Mouse (Mus musculus) kidney, adult 9 months (tissue): Measurements from ENCODE around the gene Pkd1l3.

Source experiments
- DNase-seq: peaks from one replicate; pipeline ENCODE4 v3.0.0; 2022

Pkd1l3 gene

DNA sequence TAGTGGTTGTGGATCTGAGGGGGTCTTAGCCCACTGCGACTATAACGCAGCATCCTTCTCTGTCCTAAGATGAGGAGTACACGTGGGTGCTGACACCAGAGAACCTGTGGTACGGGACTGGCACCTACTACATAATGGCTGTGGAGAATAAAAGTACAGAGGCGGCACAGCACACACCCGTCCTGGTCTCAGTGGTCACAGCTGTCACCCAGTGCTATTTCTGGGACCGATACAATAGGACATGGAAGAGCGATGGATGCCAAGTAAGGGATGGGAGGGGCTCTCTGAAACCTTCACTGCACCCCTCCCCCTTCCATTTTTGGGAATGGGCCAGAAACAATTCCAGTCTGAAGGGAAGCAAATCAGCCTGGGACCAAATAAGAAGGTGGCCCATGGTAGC is 20.8 kb downstream of the Pkd1l3 start:
- no peak for DNase-seq

DNA sequence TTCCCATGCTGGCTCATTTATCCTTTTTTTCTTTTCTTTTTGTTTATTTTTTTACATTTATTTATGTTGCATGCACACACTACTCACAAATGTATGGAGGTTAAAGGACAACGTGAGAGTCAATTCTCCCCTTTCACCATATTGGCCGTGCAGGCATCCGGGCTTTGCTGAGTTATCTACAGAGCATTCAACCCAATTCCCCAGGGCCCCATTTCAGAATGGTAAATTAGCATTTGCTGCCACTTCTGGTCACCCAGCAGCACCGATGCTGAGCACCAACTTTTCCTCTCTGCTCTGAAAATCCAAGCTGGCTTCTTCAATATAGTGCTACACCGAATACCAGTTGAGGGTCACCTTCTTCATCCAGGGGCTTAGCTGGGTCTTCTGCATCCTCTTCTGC is 24.5 kb downstream of the Pkd1l3 start:
- no peak for DNase-seq

DNA sequence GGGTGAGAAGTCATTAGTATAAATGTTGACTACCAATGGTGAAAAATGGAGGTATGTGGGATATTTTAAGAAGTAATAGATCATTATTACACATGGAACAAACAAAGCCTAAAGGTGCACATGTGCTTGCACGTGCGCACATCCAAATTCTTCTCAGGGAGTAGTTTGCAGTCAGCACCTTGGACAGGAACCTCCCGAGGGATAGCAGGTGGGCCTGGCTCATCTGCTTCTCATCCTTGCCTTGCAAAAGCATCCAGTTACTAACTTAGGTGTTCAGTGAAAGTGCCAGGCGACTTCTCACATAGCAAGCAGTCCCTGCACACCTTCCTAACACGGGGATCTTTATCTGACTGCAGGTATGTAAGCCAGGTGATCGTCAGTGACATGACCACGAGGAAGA is 26.1 kb downstream of the Pkd1l3 start:
- no peak for DNase-seq

DNA sequence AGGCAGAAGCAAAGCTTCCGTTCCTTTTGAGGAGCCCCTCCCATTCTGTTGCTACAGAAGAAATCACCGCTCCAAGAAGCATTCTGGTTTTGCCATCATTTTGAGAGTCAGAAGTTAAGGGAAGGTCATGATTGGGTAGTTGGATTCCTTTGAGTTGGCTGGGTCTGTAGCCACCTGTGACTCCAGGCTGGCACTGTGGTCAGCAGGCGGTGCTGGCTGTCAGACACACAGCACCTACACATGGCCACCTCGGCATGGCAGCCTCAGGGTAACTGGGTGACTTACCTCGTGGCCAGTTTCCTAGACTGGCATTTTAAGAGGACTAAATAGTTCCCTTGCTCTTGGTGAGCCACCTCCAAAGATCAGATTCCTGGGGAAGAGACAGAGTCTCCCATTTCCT is 26.9 kb downstream of the Pkd1l3 start:
- no peak for DNase-seq

DNA sequence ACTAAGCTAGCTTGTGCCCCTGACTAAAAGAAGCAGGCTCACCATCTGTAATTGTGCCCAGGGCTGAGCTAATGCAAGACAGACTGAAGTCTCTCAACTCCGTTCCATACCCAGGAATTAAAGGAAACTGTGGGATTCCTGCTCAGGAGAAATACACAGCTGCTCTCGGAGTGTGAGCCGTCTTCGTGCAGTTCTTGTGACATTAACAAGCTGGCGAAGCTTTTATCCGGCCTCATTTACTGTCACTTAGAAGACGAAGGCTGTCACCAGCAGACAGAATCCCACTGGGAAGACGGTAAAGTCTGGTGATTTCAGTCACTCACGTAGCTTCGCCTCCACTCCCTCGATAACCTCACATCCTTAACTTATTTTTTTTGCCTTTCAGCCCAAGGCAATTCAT is 33.0 kb downstream of the Pkd1l3 start:
- no peak for DNase-seq

DNA sequence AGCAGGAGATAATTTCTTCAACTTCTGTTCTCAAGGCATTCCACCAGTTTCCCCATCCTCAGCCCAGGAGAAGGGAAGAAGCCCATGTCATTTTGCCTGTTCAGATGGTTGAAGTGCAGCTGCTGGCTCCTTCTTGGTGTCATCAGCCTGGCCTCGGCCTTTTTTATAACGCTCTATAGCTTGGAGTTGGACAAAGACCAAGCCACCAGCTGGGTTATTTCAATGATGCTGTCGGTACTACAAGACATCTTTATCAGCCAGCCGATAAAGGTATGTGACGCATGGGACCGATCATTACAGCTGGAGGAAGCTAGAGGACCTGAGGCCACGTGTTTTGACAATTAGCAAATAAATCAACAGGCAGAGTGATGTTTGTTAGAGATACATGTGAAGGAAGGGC is 34.2 kb downstream of the Pkd1l3 start:
- DNase-seq: no peak

DNA sequence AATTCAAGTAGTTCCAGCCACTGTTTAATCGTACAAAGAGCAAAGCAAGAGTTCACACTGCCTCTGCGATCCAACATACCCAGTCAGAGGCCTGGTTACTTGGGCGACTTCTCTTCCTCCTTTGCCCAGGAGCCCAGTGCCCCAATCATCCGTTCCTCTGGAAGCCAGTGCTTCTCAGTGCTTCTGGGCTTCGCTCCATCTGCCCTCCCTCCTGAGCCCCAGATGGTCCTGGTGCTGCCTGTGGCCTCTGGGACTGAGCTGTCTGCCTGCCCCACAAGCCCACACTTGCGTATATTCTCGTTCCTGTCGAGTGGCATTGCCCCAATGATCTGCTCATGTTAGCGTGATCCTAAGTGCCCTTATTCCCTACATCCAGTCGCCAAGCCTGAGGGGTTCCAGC is 36.5 kb downstream of the Pkd1l3 start:
- no peak for DNase-seq

DNA sequence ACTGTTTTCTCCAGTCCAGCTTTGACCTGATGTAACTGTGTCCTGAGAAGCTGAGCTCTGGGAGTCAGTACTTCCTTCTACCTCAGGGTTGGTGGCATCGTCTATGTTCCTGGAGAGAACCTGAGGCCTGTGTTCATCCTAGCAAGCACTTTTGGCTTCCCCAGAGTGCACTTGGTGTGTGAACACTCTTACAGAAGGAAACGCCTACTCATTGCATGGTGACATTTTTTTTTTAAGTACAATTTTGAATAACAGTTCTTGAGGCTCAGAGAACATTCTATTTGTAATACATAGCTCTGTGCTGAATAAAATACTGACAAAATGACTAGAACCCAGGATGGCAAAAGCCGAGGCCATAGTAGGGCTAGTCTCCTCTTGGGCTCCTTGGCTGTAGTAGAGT is 42.5 kb downstream of the Pkd1l3 start:
- DNase-seq: no peak

DNA sequence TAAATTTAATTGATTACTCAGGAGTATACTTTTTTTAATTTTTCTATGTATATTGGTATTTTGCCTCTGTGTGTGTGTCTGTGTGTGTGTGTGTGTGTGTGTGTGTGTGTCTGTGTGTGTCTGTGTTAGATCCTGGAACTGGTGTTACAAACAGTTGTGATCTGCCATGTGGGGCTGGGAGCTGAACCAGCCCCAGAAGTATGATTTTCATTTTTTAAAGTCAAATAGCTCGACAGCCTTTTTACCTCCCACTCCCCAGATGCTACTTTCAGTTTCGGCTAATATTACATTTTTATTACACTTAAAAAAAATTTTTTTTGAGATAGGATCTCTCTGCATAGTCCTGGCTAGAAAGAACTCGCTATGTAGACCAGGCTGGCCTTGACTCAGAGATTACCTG is 48.0 kb downstream of the Pkd1l3 start:
- no peak for DNase-seq

DNA sequence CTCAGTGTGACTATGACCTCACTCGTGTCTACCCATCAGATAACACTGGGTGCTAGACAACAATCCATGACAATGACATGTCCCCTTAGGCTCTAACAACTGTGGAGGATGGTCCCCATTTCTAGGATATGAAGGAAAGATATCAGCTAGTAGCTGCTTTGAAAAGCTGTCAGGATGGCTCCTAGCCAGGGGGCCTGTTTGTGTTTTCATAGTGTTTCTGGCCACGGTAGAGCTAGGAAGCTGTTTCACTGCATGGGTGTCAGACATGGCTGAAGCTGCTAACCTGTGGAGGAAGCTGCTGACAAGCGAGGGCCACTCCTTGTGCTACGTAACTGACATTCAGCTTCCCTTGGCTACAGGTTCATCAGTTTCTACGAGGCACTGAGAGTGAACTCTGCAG is 52.3 kb downstream of the Pkd1l3 start:
- DNase-seq: no peak

DNA sequence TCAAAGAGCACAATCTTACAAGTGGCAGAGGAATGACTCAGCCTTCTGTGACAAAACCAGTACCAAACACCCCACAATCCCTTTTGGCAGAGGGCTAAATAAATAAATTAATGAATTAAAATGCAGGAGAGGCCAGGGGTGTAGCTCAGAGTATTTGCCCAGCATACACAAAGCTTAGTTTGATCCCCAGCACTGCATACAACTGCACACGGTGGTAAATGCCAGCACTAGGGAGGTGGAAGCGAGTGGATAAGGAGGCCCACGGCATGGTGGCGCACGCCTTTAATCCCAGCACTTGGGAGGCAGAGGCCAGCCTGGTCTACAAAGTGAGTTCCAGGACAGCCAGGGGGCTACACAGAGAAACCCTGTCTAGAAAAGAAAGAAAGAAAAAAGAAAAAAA is 58.3 kb downstream of the Pkd1l3 start:
- DNase-seq: no peak

DNA sequence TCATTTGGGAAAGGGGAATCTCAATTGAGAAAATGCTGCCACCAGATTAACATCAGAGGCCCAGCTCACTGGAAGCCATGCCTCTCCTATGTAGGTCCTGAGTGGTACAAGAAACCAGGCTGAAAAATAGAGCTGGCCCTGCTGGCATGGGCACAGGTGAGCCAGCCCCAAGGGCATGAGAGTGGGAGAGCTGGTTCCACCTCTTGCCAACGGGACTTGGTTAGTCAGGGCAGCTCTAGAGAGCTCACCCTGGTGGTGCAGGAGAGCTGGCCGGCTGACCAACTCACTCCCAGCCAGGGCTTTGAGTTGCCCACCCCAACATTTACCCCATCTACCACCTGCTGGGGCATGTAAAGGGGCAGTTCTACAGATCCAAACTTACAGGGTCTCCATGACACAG is 59.3 kb downstream of the Pkd1l3 start:
- DNase-seq: peak; percentile 49

DNA sequence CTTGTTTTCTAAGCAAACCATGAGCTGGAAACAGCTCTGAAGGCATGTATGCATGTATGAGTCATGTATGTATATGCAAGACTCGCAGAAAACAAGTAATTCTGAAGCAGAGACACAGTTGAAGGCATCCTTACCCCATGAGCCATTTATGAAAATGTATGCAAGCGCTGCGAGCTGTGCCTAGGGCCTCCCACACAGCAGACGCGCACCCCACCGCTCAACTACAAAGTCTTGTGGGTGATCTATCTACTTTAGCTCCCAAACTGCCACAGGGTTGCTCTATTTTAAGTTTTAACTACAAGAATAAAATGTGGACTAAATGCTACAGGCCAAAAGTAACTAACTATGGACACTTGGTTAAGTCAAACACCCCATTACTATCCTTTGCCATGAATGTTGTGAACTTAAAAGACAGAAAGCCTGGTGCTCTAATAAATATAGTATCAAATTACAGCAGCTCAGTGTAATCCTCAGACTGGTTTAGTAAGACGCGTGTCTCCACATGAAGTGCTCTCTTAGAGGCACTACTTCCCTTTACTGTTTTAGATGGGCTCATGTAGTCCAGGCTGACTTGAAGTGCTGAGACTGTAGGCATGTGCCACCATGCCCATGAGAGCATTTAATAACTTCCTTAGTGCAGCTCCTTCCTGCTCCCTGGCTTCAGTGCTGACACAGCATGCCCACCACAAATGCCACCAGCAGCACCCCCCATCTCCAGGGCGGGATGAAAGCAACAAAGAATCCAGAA is 61.8 kb downstream of the Pkd1l3 start:
- no peak for DNase-seq

DNA sequence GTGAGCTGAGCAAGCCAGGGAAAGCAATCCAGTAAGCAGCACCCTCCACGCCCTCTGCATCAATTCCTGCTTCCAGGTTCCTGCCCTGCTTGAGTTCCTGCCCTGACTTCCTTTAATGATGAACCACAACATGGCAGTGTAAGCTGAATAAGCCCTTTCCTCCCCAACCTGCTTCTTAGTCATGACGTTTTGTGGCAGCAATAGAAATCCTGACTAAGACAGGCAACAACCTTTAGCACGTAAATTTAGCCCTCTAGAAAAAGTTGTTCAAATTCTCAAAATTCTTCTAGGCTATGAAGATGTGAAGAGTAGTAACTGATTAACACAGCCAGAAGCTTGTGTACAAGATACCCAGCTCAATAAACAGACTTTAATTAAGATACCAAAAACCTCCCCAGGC is 67.2 kb downstream of the Pkd1l3 start:
- DNase-seq: peak; percentile 55

DNA sequence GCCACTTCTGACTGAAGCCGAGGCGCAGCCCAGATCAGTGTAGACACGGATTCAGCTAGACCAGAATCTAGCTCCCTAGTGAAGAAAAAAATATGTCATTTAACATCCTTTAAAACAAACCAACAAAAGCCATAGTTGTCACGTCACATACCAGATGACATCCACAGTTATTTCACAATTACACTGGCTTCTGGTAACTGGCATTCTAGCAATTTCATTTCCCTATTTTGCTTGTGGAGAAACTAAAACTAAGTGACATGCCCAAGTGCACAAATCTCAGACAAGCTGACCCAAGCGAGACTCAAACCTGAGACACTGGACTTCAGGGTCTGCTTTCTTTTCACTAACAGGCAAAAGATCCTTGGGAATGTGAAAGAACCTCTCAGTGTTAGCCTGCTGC is 67.8 kb downstream of the Pkd1l3 start:
- DNase-seq: no peak

DNA sequence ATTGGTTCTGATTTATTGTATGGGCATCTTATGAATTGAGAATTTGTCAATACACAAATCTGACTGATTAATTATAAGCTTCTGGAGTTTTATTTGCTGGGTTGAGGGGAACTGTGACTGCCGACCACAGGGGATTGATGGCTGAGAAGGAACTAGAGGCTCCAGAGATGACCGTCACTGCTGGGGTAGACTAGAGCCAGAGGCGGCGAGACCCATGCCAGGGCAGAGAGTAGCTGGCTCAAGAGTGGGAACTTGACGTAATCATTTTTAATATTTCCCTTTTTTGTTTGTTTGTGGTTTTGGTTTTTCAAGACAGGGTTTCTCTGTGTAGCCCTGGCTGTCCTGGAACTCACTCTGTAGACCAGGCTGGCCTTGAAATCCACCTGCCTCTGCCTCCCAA is 72.9 kb downstream of the Pkd1l3 start:
- DNase-seq: no peak

DNA sequence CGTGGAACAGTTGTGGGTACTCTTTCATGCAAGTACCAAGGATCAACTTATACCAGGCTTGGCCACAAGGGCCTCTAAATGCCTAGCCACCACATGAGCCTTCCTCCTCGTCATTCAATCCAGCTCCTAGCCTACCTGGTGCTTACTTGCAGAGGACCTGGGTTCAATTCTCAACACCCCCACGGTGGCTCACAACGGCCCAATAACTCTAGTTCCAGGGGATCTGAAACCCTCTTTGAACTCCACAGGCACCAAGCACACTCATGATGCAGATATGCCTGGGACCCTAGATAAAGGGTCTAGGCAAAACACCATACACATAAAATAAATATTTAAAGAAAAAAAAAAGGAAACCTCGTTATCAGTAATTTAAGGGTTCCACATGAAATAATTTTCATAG is 77.5 kb downstream of the Pkd1l3 start:
- DNase-seq: peak; percentile 35

DNA sequence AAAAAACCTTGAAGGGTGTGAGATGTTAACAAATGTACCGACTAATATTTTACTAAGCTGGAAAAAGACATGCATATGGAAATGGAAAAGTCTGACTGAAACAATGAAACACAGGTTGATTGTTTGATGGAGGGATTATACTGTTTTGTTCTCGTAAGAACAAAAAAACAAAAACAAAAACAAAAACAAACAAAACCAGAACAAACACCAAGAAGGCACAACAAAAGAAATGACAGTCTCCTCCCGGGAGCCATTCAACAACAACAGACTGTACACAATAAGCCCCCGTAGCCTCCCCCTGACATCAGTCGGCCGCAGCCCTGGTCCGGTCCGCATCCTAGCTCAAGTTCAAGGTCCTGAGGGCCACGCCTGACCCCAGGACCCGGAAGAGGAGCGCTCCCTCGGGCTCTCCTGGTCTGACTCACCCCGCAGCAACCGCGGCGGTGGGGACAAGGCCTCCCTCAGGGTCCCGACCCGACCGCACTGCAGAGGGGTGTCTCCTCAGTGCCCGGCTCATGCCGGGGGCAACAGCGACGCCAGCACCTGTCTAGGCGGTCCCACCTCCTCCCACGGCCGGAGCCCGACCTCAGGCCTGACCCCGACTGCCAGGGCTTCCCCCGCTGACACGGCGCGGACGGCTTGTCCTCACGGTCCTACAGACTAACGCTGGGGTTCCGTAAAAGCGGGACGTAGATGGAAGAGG is 78.3 kb downstream of the Pkd1l3 start:
- DNase-seq: no peak

DNA sequence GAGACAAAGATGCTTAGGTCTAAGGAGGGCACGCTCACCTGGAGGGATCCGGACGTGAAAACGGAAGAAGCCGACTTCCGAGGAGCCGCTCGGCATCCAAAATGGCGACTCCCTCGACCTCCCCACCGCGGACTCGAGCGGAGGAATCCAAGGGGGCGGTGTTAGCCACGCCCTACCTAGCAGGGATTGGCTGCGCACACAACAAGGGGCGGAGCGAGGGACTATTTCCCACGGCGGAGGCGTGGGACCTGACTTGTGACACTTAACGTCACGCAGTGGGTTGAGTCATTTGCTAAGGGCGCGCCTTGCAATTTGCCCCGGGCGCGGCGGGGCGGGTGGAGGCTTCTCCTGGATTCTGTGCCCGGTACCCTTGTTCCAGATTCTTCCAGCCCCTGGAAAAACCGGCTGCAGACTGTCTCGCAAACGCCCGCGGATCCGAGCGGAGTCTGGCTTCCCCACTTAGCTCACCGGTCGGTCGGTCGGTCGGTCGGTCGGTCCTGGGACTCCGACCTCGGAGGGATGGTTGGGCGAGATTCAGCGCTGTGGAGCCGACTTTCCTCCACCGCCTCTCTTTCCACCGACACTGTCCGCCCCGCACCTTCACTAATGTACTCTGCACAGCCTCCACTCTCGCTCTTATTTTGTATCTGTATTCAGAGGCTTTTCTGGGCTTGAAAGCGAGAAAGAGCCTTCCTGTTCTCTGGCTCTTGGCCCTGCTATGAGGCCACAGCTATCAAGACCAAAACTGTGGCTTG is 79.0 kb downstream of the Pkd1l3 start, which contains the start of gene Ist1:
TSS of gene Ist1 (minus strand) at position 115 of the 755 bp plus-strand sequence.
- DNase-seq: peak; percentile 99

DNA sequence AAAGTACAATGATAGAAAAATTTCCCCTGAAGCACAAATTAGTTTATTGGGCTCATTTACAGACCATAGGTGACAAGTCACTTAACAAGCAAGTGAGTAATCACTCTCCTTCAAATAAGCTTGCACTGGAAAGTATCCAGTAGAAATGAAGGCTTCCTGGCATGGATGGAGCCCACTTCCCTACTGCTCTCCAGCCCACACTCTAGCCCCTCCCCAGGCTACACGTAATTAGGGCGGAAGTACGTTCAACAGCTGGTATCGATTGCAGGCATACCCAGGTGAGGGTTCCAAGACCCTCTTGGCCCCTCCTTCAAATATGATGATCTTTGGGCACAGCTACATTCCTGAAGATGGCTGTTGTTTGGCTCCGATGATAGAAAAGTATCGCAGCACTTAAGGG is 79.8 kb downstream of the Pkd1l3 start:
- DNase-seq: no peak

DNA sequence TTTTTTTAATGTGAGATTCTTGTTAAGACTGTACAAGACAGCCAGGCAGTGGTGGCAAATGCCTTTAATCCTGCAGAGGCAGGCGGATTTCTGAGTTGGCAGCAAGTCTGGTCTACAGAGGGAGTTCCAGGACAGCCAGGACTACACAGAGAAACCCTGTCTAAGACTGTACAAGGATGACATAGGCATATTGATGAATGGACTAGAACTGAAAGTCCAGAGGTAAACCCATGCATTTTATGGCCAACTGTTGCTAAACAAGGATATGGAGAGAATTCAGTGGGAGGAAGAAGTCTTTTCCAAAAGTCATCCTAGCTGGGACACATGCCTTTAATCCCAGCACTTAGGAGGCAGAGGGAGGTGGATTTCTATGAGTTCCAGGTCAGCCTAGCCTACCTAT is 83.4 kb downstream of the Pkd1l3 start:
- no peak for DNase-seq

DNA sequence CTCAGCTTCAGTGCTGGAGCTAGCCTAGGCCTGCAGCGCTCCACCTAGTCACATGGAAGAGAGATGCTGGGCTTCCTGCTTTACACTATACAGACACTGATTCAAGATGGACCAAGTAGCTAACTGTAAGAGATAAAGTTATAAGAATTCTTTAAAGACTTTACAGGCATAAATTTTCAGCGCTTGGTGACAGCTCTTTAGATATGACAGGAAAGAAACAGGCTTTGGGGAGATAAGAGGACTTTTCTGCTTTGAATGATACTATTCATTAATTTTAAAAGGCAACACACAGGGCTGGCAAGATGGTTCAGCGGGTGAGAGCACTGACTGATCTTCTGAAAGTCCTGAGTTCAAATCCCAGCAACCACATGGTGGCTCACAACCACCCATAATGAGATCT is 84.2 kb downstream of the Pkd1l3 start:
- DNase-seq: no peak

DNA sequence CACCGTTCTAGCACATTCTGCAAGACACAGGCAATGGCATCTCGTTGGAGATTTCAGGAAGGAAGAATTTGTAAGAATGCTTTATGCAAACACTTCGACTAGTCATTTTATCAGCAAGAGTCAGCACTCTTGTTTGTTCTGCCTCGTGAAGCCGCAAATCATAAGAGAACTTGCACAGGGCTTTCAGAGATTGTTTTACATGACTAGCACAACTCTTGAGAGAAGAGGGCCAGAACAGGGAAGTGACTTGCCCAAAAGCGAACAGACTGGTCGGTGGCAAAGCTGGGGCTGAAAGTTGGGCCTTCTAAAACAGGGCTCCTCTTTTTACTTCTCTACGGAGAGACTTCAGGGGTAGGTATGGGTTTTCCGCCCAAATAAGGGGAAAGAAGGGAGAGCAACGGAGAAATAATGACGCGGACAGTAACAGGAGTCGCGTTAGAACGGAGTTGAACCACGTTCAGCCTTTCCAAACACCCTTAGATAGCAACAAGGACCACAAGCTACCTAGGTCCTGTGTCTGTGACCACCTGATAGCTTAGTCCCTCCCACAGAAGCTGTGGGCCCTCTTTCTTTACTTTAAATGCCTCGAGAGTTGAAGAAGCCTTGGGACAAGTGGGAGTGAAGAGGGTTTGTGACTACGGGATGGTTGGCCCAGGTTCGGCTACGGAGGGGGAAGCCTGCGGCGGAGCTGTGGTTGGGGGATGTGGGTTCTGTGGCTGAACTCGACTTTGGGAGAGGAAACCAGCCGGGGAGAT is 90.4 kb downstream of the Pkd1l3 start:
- DNase-seq: no peak
